In the genomic region with DNA sequence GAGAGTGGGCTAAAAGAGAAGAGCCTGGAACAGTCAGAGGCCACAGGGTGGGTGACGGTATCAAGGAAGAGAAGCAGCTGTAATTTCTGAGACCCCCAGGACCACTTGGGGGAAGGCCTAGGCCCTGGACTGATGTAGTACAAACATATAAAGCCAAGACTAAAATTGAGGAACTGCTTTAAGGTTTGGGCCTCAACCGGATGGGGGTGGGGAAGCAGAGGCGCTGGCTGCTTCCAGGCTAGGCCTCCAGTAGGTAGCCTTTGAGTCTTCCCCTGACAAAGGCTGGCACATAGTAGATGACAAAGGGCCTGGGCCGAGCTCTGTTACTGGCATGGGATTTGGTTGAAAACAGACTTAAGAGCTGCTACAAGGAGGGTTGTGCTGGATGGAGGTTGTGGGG, we compare ENCODE assay signal across 22 mouse cellular contexts. TPM values are rescaled to one million over a fixed set of nuclear protein-coding genes. Genes with fewer than 3 reads are reported as not detected.
DNase-seq lines count a peak whose midpoint lies in the region; ATAC-seq and TF ChIP-seq lines count a peak whose summit lies in the region.
"Had no signal": no experiment of that assay in that cellular context is flagged by ENCODE, and none has a peak within 500 bp of the region (broad histone marks: within the 10 kb centered on the region; RNA-seq: fewer than 3 reads in every experiment).

No protein-coding gene starts in this region.

- H3K9ac ChIP-seq in forebrain, postnatal 0 days: no peak overlapping the region
- H3K9ac ChIP-seq: forebrain, embryonic 12.5 days; heart, embryonic 15.5 days; hindbrain, embryonic 12.5 days; limb, embryonic 15.5 days; lung, embryonic 15.5 days had no signal

- H3K27ac ChIP-seq in testis, adult 2 months (ENCODE audit: control insufficient read depth, insufficient read depth, low read depth, low read length): peak overlapping the region; percentile 1; the same call in 1 of the 2 replicates
- H3K27ac ChIP-seq in bone marrow macrophage, adult 2 months (ENCODE audit: insufficient read depth, low read depth, low read length): peak overlapping the region; percentile 28; the same call in 1 of the 2 replicates
- no peak overlapping the region for H3K27ac ChIP-seq in forebrain, postnatal 0 days (ENCODE audit: low read depth, low read length)
- H3K27ac ChIP-seq: forebrain, embryonic 12.5 days; heart, embryonic 15.5 days; hindbrain, embryonic 12.5 days; kidney, postnatal 0 days; limb, embryonic 15.5 days; lung, embryonic 15.5 days; midbrain, embryonic 10.5 days; stomach, postnatal 0 days had no signal

- H3K4me1 ChIP-seq in testis, adult 2 months (ENCODE audit: control insufficient read depth, insufficient read depth, low read length): peaks cover 5% of the 10 kb centered on the region
- peaks cover 12% of the 10 kb centered on the region for H3K4me1 ChIP-seq in bone marrow macrophage, adult 2 months (ENCODE audit: control insufficient read depth, insufficient read depth, low read length)
- no peaks in the 10 kb centered on the region for H3K4me1 ChIP-seq in forebrain, postnatal 0 days (ENCODE audit: insufficient read depth)
- H3K4me1 ChIP-seq: limb, embryonic 15.5 days; lung, embryonic 15.5 days had no signal

- no peak for TF ChIP-seq CTCF in testis, adult 2 months (IDR thresholded peaks at IDR 0.05; ENCODE audit: control insufficient read depth, insufficient read depth, insufficient replicate concordance, low read depth, low read length)
- no peak for TF ChIP-seq CTCF in bone marrow macrophage, adult 2 months (IDR thresholded peaks at IDR 0.05; ENCODE audit: low read depth, low read length)
- no peak for TF ChIP-seq CTCF in forebrain, postnatal 0 days (IDR thresholded peaks at IDR 0.05; ENCODE audit: low read depth)

- no peak overlapping the region for H3K4me3 ChIP-seq in testis, adult 2 months (ENCODE audit: control insufficient read depth, low read depth, low read length)
- H3K4me3 ChIP-seq in bone marrow macrophage, adult 2 months (ENCODE audit: insufficient read depth, low read length): no peak overlapping the region
- H3K4me3 ChIP-seq in forebrain, postnatal 0 days (ENCODE audit: low read depth, low read length): no peak overlapping the region
- H3K4me3 ChIP-seq: forebrain, embryonic 12.5 days; heart, embryonic 15.5 days; hindbrain, embryonic 12.5 days; limb, embryonic 15.5 days; lung, embryonic 15.5 days; midbrain, embryonic 10.5 days had no signal

- ATAC-seq in neutrophil, adult 5-6 weeks (ENCODE audit: extremely low read depth, insufficient number of reproducible peaks, low FRiP score, poor library complexity, severe bottlenecking): peak; percentile 52
- no peak for ATAC-seq in forebrain, postnatal 0 days
- ATAC-seq: intestine, embryonic 16.5 days had no signal

- no peak for DNase-seq in testis, postnatal 14 days (ENCODE audit: low spot score)
- DNase-seq in right cerebral cortex, postnatal 14 days: no peak
- no peak for DNase-seq in forebrain, postnatal 0 days
- no peak for DNase-seq in neural tube, embryonic 10.5 days (ENCODE audit: extremely low spot score, low spot score)
- DNase-seq: adrenal gland, adult 2 months; cerebellum, adult 9-11 months; embryo, embryonic 11 days; heart, adult 11 months had no signal

- WGBS in forebrain, postnatal 0 days: 84% methylated on average over 4 of the region's 4 CpGs

- no peaks in the 10 kb centered on the region for H3K9me3 ChIP-seq in forebrain, postnatal 0 days (ENCODE audit: low read length)
- H3K9me3 ChIP-seq: forebrain, embryonic 12.5 days; heart, embryonic 15.5 days; hindbrain, embryonic 12.5 days; limb, embryonic 15.5 days; lung, embryonic 15.5 days; midbrain, embryonic 10.5 days had no signal

- H3K36me3 ChIP-seq in testis, adult 2 months (ENCODE audit: control insufficient read depth, insufficient read depth, low read length): no peaks in the 10 kb centered on the region
- H3K36me3 ChIP-seq in forebrain, postnatal 0 days (ENCODE audit: insufficient read depth): no peaks in the 10 kb centered on the region
- H3K36me3 ChIP-seq: forebrain, embryonic 12.5 days; heart, embryonic 15.5 days; hindbrain, embryonic 12.5 days; limb, embryonic 15.5 days; lung, embryonic 15.5 days; midbrain, embryonic 10.5 days had no signal

- H3K27me3 ChIP-seq in testis, adult 2 months (ENCODE audit: control insufficient read depth, insufficient read depth, low read length): no peaks in the 10 kb centered on the region
- no peaks in the 10 kb centered on the region for H3K27me3 ChIP-seq in forebrain, postnatal 0 days (ENCODE audit: insufficient read depth, low read length)
- H3K27me3 ChIP-seq: forebrain, embryonic 12.5 days; heart, embryonic 15.5 days; hindbrain, embryonic 12.5 days; lung, embryonic 15.5 days had no signal

- no peak overlapping the region for H3K4me2 ChIP-seq in forebrain, postnatal 0 days (ENCODE audit: low read depth)
- H3K4me2 ChIP-seq: forebrain, embryonic 12.5 days; heart, embryonic 15.5 days; hindbrain, embryonic 12.5 days; limb, embryonic 15.5 days; lung, embryonic 15.5 days had no signal

- TF ChIP-seq POLR2A in testis, adult 2 months (IDR thresholded peaks at IDR 0.05; ENCODE audit: control insufficient read depth, low read depth, low read length): no peak
- TF ChIP-seq POLR2A in bone marrow macrophage, adult 2 months (IDR thresholded peaks at IDR 0.05; ENCODE audit: borderline replicate concordance, low read depth, low read length): no peak

RNA-seq across cellular contexts. Expression of a gene that starts 0.6 kb away (rescaled TPM):
- polyA plus RNA-seq in testis, adult 2 months (2012; rRNA removed): 14.6 and 17.9 TPM in 2 replicates
- polyA plus RNA-seq in bone marrow macrophage, adult 2 months (2012; ENCODE audit: insufficient read depth, insufficient read length, missing spikeins): 10.2 and 10.5 TPM in 2 replicates
- total RNA-seq in neutrophil, adult 5-6 weeks (2017): 74.5 and 78.8 TPM in 2 replicates
- total RNA-seq in forebrain, postnatal 0 days (2014; rRNA removed): 98.6 and 101 TPM in 2 replicates
- 59.1 and 60.8 TPM in 2 replicates for polyA plus RNA-seq in forebrain, postnatal 0 days (2015; fragmentation: Nextera tagmentation; extraction: Ambion mirVana)

RNA-seq across cellular contexts. Expression of a gene that starts 57.6 kb away (rescaled TPM):
- 2.3 and 2.9 TPM in 2 replicates for polyA plus RNA-seq in testis, adult 2 months (2012; rRNA removed)
- polyA plus RNA-seq in bone marrow macrophage, adult 2 months (2012; ENCODE audit: insufficient read depth, insufficient read length, missing spikeins): not detected in 2 replicates
- total RNA-seq in neutrophil, adult 5-6 weeks (2017): not detected in 2 replicates
- not detected in 2 replicates for total RNA-seq in forebrain, postnatal 0 days (2014; rRNA removed)
- polyA plus RNA-seq in forebrain, postnatal 0 days (2015; fragmentation: Nextera tagmentation; extraction: Ambion mirVana): 0.12 TPM in 1 of 2 replicates, not detected in the other
- total RNA-seq: gastrocnemius, adult 18-20 months; left cerebral cortex, postnatal 14 days had no signal
- polyA plus RNA-seq: forebrain, embryonic 12.5 days; hindbrain, embryonic 12.5 days; kidney, postnatal 0 days; limb, embryonic 15.5 days; lung, embryonic 15.5 days; midbrain, embryonic 10.5 days had no signal
